Mouse (Mus musculus) erythroblast, embryonic 14.5 days (primary cell): ENCODE results near the gene Otop2.

Experiments used
- GATA1 ChIP-seq: IDR thresholded peaks from 2 replicates; pipeline ENCODE4 v1.6.1; 2012; ENCODE audit warnings: low read length, inconsistent platforms, mixed read lengths
- TAL1 ChIP-seq: IDR thresholded peaks from 3 replicates; pipeline ENCODE4 v1.6.1; 2012; ENCODE audit warnings: low read length, inconsistent platforms, mixed read lengths

GRCm38 (mm10) chr11:115372015-115372414 is 65.1 kb downstream of the Otop2 start:
- TF ChIP-seq TAL1 (no peak), GATA1 (no peak)
